Mouse (Mus musculus) lung, postnatal 4 days (tissue): ENCODE results near the gene Olfr598.
"Not testable (repeated sequence)": the region's sequence is repeated elsewhere in the genome, so short reads cannot be mapped to it uniquely, and the experiment has no call there.

ENCODE experiments used
- DNase-seq, 2 experiments: peaks; one replicate each; pipeline ENCODE4 v3.0.0; 2021

Gene Olfr598

DNA sequence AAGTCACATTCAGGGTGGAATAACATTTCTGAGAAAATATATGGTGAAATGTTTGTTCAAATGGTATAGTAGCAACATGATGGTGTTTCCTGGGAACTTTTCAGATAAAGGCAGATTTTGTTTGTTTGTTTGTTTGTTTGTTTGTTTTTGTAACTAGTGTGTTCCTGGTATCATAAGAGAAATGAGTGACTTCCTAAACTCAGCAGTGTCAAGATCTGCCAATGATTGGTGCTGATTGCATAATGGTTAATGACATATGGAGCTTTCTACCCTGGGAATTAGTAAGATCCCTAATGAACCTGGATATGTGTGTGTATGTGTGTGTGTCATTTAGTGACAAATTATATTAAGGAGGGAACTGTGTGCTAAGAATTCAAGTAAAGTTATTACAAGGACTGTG, at the start of gene Olfr598:
Gene Olfr598 (plus strand): TSS at position 301 of the 400 bp plus-strand sequence.
- no peak for DNase-seq

DNA sequence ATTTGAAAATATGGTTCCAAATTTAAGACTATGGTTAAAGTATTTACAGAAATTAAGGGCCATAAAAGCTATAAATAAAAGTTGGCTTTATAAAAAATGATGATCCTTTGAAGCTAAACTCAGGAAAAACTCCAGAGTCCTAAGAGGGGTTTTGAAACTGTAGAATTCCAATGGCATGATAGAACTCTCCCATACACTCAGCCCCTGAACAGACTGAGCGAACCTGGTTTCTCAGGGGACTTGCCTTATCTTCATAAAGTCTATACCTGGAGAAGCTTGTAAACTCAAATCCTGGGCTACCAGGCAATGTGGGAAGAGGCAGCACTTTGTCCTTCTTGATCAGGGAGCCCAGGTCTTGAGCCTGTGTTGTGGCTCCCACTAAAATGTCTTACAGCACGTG, 18.0 kb upstream of the Olfr598 start, which contains the start of gene Olfr596:
Gene Olfr596 (plus strand): TSS at position 301 of the 400 bp plus-strand sequence.
- not testable (repeated sequence) for DNase-seq

DNA sequence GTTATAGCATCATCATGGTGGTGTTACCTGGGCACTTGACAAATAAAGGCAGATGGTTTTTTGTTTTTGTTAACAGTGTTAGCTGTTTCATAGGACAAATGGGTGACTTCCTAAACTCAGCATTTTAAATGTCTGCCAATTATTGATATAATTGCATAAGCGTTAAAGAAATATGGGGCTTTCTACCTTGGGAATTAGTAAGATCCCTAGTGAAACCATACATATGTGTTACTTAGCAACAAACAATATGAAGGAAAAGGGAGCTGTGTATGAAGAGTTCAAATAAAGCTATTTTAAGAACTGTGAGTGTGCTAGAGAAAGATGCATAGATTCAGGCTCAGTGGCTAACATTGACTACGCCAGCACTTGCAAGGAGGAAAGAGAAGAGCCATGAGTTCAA, 7.4 kb upstream of the Olfr598 start, which contains the start of gene Olfr597:
Gene Olfr597 (plus strand): TSS at position 301 of the 400 bp plus-strand sequence.
- not testable (repeated sequence) for DNase-seq

GRCm38 (mm10) chr7:103335617-103336016, 12.2 kb downstream of the Olfr598 start, which contains the start of gene Olfr599:
Gene Olfr599 (plus strand): TSS chr7:103335917.
- DNase-seq: no peak

DNA sequence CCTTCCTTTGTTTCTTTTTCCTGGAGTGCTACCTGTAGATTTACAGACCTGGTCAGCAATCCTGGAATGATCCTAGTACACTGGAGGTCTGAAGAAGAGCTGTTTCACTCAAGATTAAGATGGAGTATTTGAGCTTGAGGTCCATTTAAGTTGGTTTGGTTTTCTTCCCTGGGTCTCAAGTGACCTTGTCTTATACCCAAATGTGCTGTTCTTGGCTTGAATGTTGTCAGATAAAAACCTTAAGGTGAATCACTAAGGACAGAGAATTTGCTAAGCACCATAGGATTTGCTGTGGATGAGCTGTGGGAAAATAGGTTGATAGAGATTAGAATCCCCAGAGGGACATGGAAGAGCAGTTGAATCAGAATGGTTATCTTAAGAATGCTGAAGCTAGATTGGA, 26.2 kb downstream of the Olfr598 start, which contains the start of gene Olfr600:
Gene Olfr600 (minus strand): TSS at position 101 of the 400 bp plus-strand sequence.
- no peak for DNase-seq

- no peak for DNase-seq
Observed at GRCm38 (mm10) chr7:103362555-103362954, 39.2 kb downstream of the Olfr598 start, which contains the start of gene Olfr601. Gene Olfr601 (minus strand): TSS chr7:103362655.
